Mouse (Mus musculus) spleen, embryonic (tissue): ENCODE data around the gene Tubb2b.

Experiments
- CTCF ChIA-PET: fragments of 350-600 bp; sonication (Branson Sonifier 250); formaldehyde crosslinking; loops from one replicate; lab custom pipeline; 2022; lab: Charles Lee

Tubb2b gene

GRCm38 (mm10) chr13:34143389-34143788 is 13.1 kb upstream of the Tubb2b start:
- CTCF ChIA-PET = no interaction called here

GRCm38 (mm10) chr13:34136605-34137004 is 6.3 kb upstream of the Tubb2b start:
- CTCF ChIA-PET = no interaction called here

GRCm38 (mm10) chr13:34134276-34134675 is 4.0 kb upstream of the Tubb2b start:
- CTCF ChIA-PET = no interaction called here

GRCm38 (mm10) chr13:34133326-34134071 is 3.2 kb upstream of the Tubb2b start:
- CTCF ChIA-PET = no interaction called here

GRCm38 (mm10) chr13:34132875-34133274 is 2.6 kb upstream of the Tubb2b start:
- CTCF ChIA-PET = no interaction called here

- CTCF ChIA-PET = no interaction called here
Observed at GRCm38 (mm10) chr13:34132299-34132698, 2.0 kb upstream of the Tubb2b start.

GRCm38 (mm10) chr13:34131708-34132060 is 1.4 kb upstream of the Tubb2b start:
- CTCF ChIA-PET = no interaction called here

- CTCF ChIA-PET = no interaction called here
Observed at GRCm38 (mm10) chr13:34131011-34131707, 893 bp upstream of the Tubb2b start.

- CTCF ChIA-PET = interaction anchor here (0.5 to 1.4 kb wide), 3 partner anchors 32 to 1466 kb away, joined by 3 to 7 read pairs (median 4); no protein-coding TSS in a partner anchor
Observed at GRCm38 (mm10) chr13:34129485-34130225, 611 bp downstream of the Tubb2b start.

- CTCF ChIA-PET = interaction anchor here (0.5 to 0.6 kb wide), 2 partner anchors 74 to 1465 kb away, joined by 3 to 7 read pairs; no protein-coding TSS in a partner anchor
Observed at GRCm38 (mm10) chr13:34128276-34129114, 1.8 kb downstream of the Tubb2b start.

GRCm38 (mm10) chr13:34125711-34126110 is 4.6 kb downstream of the Tubb2b start:
- CTCF ChIA-PET = no interaction called here

GRCm38 (mm10) chr13:34120536-34120935 is 9.7 kb downstream of the Tubb2b start:
- CTCF ChIA-PET = no interaction called here

- CTCF ChIA-PET = no interaction called here
Observed at GRCm38 (mm10) chr13:34119406-34119805, 10.9 kb downstream of the Tubb2b start.

- CTCF ChIA-PET = no interaction called here
Observed at GRCm38 (mm10) chr13:34118816-34119215, 11.4 kb downstream of the Tubb2b start.

GRCm38 (mm10) chr13:34116508-34116907 is 13.8 kb downstream of the Tubb2b start:
- CTCF ChIA-PET = no interaction called here

- CTCF ChIA-PET = no interaction called here
Observed at GRCm38 (mm10) chr13:34114654-34115053, 15.6 kb downstream of the Tubb2b start.

- CTCF ChIA-PET = no interaction called here
Observed at GRCm38 (mm10) chr13:34113086-34113485, 17.2 kb downstream of the Tubb2b start.

GRCm38 (mm10) chr13:34112369-34113081 is 17.7 kb downstream of the Tubb2b start:
- CTCF ChIA-PET = no interaction called here

- CTCF ChIA-PET = no interaction called here
Observed at GRCm38 (mm10) chr13:34111878-34112277, 18.4 kb downstream of the Tubb2b start.

- CTCF ChIA-PET = no interaction called here
Observed at GRCm38 (mm10) chr13:34111019-34111418, 19.2 kb downstream of the Tubb2b start.

- CTCF ChIA-PET = no interaction called here
Observed at GRCm38 (mm10) chr13:34109677-34110058, 20.6 kb downstream of the Tubb2b start.
